Mouse (Mus musculus) myocyte (in vitro differentiated cells): ENCODE results near the gene Hspb8.

Experiments
- CEBPB ChIP-seq: IDR thresholded peaks from 2 replicates; pipeline ENCODE4 v1.6.1; 2011; ENCODE audit warnings: mild to moderate bottlenecking, moderate library complexity; ENCODE audit not compliant: poor library complexity, insufficient read depth, severe bottlenecking
- E2F4 ChIP-seq: IDR thresholded peaks from one replicate; pipeline ENCODE4 v1.6.1; 2011; ENCODE audit warnings: mild to moderate bottlenecking, control low read depth, moderate library complexity; ENCODE audit not compliant: insufficient read depth
- MAX ChIP-seq: IDR thresholded peaks from one replicate; pipeline ENCODE4 v1.6.1; 2011; ENCODE audit warnings: low read depth, mild to moderate bottlenecking, control low read depth
- MYOD1 ChIP-seq, 3 experiments: IDR thresholded peaks; one replicate each; pipeline ENCODE4 v1.6.1; 2011; ENCODE audit warnings: control low read depth in 2 of 3, low read depth in 2 of 3, mild to moderate bottlenecking in 2 of 3, moderate library complexity in 1 of 3; ENCODE audit not compliant: insufficient read length in 2 of 3, control insufficient read depth in 1 of 3
- MYOG ChIP-seq, 3 experiments: IDR thresholded peaks; one replicate each; pipeline ENCODE4 v1.6.1; 2011; ENCODE audit warnings: control low read depth in 2 of 3, low read depth in 2 of 3, mild to moderate bottlenecking in 2 of 3; ENCODE audit not compliant: insufficient read length in 2 of 3, control insufficient read depth in 1 of 3, insufficient read depth in 1 of 3
- POLR2A ChIP-seq: IDR thresholded peaks from one replicate; pipeline ENCODE4 v1.6.1; 2011; ENCODE audit warnings: low read depth, mild to moderate bottlenecking, control low read depth, moderate library complexity; ENCODE audit not compliant: insufficient read length
- REST ChIP-seq: IDR thresholded peaks from one replicate; pipeline ENCODE4 v1.6.1; 2011; ENCODE audit warnings: mild to moderate bottlenecking, control low read depth, moderate library complexity; ENCODE audit not compliant: insufficient read depth, insufficient read length
- TCF12 ChIP-seq: IDR thresholded peaks from one replicate; pipeline ENCODE4 v1.6.1; 2011; ENCODE audit warnings: mild to moderate bottlenecking, control low read depth; ENCODE audit not compliant: poor library complexity, insufficient read depth, severe bottlenecking
- USF1 ChIP-seq: IDR thresholded peaks from one replicate; pipeline ENCODE4 v1.6.1; 2011; ENCODE audit warnings: low read depth, mild to moderate bottlenecking, control low read depth, moderate library complexity

GRCm38 (mm10) chr5:116445634-116446367, 23.1 kb upstream of the Hspb8 start:
- no peak for TF ChIP-seq E2F4
- no peak for TF ChIP-seq POLR2A
- no peak for TF ChIP-seq TCF12
- no peak for TF ChIP-seq USF1
- TF ChIP-seq MYOD1 (IDR thresholded peaks at IDR 0.05; ENCODE audit: control insufficient read depth in 1 of 3, insufficient read length in 2 of 3, low read depth in 2 of 3), result no peak
- no peak for TF ChIP-seq CEBPB
- no peak for TF ChIP-seq MAX
- no peak for TF ChIP-seq MYOG (IDR thresholded peaks at IDR 0.05; ENCODE audit: control insufficient read depth in 1 of 3, insufficient read depth in 1 of 3, insufficient read length in 2 of 3, low read depth in 2 of 3)
- TF ChIP-seq REST, result no peak
